Comparison of ENCODE assay signal across 9 mouse cellular contexts in genomic region chr17:31657141-31657983, GRCm38 (mm10). TPM values are rescaled to one million over a fixed set of nuclear protein-coding genes. Genes with fewer than 3 reads are reported as not detected.
DNase-seq lines count a peak whose midpoint lies in the region; ATAC-seq lines count a peak whose summit lies in the region.
"Had no signal": no experiment of that assay in that cellular context is flagged by ENCODE, and none has a peak within 500 bp of the region (broad histone marks: within the 10 kb centered on the region; RNA-seq: fewer than 3 reads in every experiment).

No protein-coding gene starts in this region.

- H3K4me2 ChIP-seq in lung, embryonic 15.5 days, result peak overlapping the region; percentile 70
- H3K4me2 ChIP-seq in embryonic facial prominence, embryonic 13.5 days, result peak overlapping the region; percentile 80
- peak overlapping the region; percentile 86 for H3K4me2 ChIP-seq in limb, embryonic 11.5 days (ENCODE audit: low read depth, severe bottlenecking)
- H3K4me2 ChIP-seq in stomach, embryonic 14.5 days (replicated peaks; ENCODE audit: low read depth, low read length), result peak overlapping the region; percentile 78

- 39% methylated on average over 12 of the region's 12 CpGs for WGBS in lung, embryonic 15.5 days
- WGBS in embryonic facial prominence, embryonic 13.5 days, result 52% methylated on average over 12 of the region's 12 CpGs
- WGBS in limb, embryonic 11.5 days, result 54% methylated on average over 12 of the region's 12 CpGs
- 50% methylated on average over 12 of the region's 12 CpGs for WGBS in stomach, embryonic 14.5 days

- no peaks in the 10 kb centered on the region for H3K9me3 ChIP-seq in lung, embryonic 15.5 days
- no peaks in the 10 kb centered on the region for H3K9me3 ChIP-seq in embryonic facial prominence, embryonic 13.5 days
- no peaks in the 10 kb centered on the region for H3K9me3 ChIP-seq in limb, embryonic 11.5 days (ENCODE audit: control insufficient read depth, low read length)
- no peaks in the 10 kb centered on the region for H3K9me3 ChIP-seq in stomach, embryonic 14.5 days (ENCODE audit: control insufficient read depth, low read depth, low read length)

- H3K9ac ChIP-seq in lung, embryonic 15.5 days, result peak overlapping the region; percentile 99
- peak overlapping the region; percentile 98 for H3K9ac ChIP-seq in embryonic facial prominence, embryonic 13.5 days
- H3K9ac ChIP-seq in limb, embryonic 11.5 days (ENCODE audit: low read length), result peak overlapping the region; percentile 98
- H3K9ac ChIP-seq in stomach, embryonic 14.5 days (replicated peaks; ENCODE audit: low read depth, low read length), result peak overlapping the region; percentile 97

- H3K4me1 ChIP-seq in lung, embryonic 15.5 days, result peaks cover 21% of the 10 kb centered on the region
- peaks cover 26% of the 10 kb centered on the region for H3K4me1 ChIP-seq in embryonic facial prominence, embryonic 13.5 days
- H3K4me1 ChIP-seq in limb, embryonic 11.5 days (ENCODE audit: control insufficient read depth, insufficient read depth, low read length), result peaks cover 4% of the 10 kb centered on the region
- peaks cover 16% of the 10 kb centered on the region; the same call in 1 of the 2 replicates for H3K4me1 ChIP-seq in stomach, embryonic 14.5 days (ENCODE audit: control insufficient read depth, insufficient read depth, low read length)

- peaks cover 36% of the 10 kb centered on the region for H3K36me3 ChIP-seq in lung, embryonic 15.5 days
- H3K36me3 ChIP-seq in embryonic facial prominence, embryonic 13.5 days, result peaks cover 33% of the 10 kb centered on the region
- peaks cover 16% of the 10 kb centered on the region for H3K36me3 ChIP-seq in limb, embryonic 11.5 days (ENCODE audit: control insufficient read depth, insufficient read depth, low read length)
- peaks cover 35% of the 10 kb centered on the region for H3K36me3 ChIP-seq in stomach, embryonic 14.5 days (ENCODE audit: control insufficient read depth, insufficient read depth, low read length)

- peak overlapping the region; percentile 77 for H3K4me3 ChIP-seq in lung, embryonic 15.5 days
- peak overlapping the region; percentile 94 for H3K4me3 ChIP-seq in embryonic facial prominence, embryonic 13.5 days
- H3K4me3 ChIP-seq in limb, embryonic 11.5 days (ENCODE audit: low read depth, low read length), result peak overlapping the region; percentile 96
- peak overlapping the region; percentile 96 for H3K4me3 ChIP-seq in stomach, embryonic 14.5 days (ENCODE audit: low read depth, low read length)

- no peak for ATAC-seq in lung, embryonic 15.5 days (ENCODE audit: borderline replicate concordance, extremely low read depth, low FRiP score, low TSS enrichment)
- no peak for ATAC-seq in embryonic facial prominence, embryonic 13.5 days (ENCODE audit: insufficient number of reproducible peaks, insufficient read depth, low FRiP score, low TSS enrichment, low read depth)
- no peak for ATAC-seq in limb, embryonic 11.5 days (ENCODE audit: insufficient number of reproducible peaks, low FRiP score, low TSS enrichment, low read depth)
- ATAC-seq in stomach, embryonic 14.5 days (ENCODE audit: insufficient number of reproducible peaks, insufficient read depth, low FRiP score, low read depth), result no peak

- no peaks in the 10 kb centered on the region for H3K27me3 ChIP-seq in lung, embryonic 15.5 days
- H3K27me3 ChIP-seq in embryonic facial prominence, embryonic 13.5 days, result no peaks in the 10 kb centered on the region
- H3K27me3 ChIP-seq in limb, embryonic 11.5 days (ENCODE audit: control insufficient read depth, insufficient read depth, low read length), result no peaks in the 10 kb centered on the region
- no peaks in the 10 kb centered on the region for H3K27me3 ChIP-seq in stomach, embryonic 14.5 days (ENCODE audit: control insufficient read depth, insufficient read depth, low read length)

- no peak overlapping the region for H3K27ac ChIP-seq in lung, embryonic 15.5 days
- no peak overlapping the region for H3K27ac ChIP-seq in embryonic facial prominence, embryonic 13.5 days
- no peak overlapping the region for H3K27ac ChIP-seq in limb, embryonic 11.5 days (replicated peaks; ENCODE audit: low read depth, low read length)
- H3K27ac ChIP-seq in stomach, embryonic 14.5 days (ENCODE audit: low read length), result peak overlapping the region; percentile 80; the same call in 1 of the 2 replicates

- no peak for DNase-seq in lung, postnatal 10 days
- no peak for DNase-seq in limb, embryonic 11.5 days (ENCODE audit: low spot score)
- DNase-seq in spleen, postnatal 4 days (ENCODE audit: low spot score in 2 of 2), result no peak
- no peak for DNase-seq in gastrocnemius, postnatal 4 days (ENCODE audit: low spot score in 2 of 2)
- DNase-seq in cerebellum, adult 11 months, result no peak

RNA-seq across cellular contexts. Expression of gene U2af1, which starts 1.3 kb away (rescaled TPM):
- polyA plus RNA-seq in lung, embryonic 15.5 days (2015; fragmentation: Nextera tagmentation; extraction: Ambion mirVana), result 332 and 360 TPM in 2 replicates
- 349 and 362 TPM in 2 replicates for polyA plus RNA-seq in embryonic facial prominence, embryonic 13.5 days (2015; fragmentation: Nextera tagmentation; extraction: Ambion mirVana)
- 230 and 242 TPM in 2 replicates for polyA plus RNA-seq in limb, embryonic 11.5 days (2014; fragmentation: Nextera tagmentation; extraction: Ambion mirVana)
- 165 and 175 TPM in 2 replicates for polyA plus RNA-seq in stomach, embryonic 14.5 days (2014; fragmentation: Nextera tagmentation; extraction: Ambion mirVana)
- 100 to 1,000 TPM; 154 to 181 TPM for total RNA-seq in gastrocnemius, postnatal 4 days (2021)

RNA-seq across cellular contexts. Expression of gene Cryaa, which starts 20.2 kb away (rescaled TPM):
- not detected in 2 replicates for polyA plus RNA-seq in lung, embryonic 15.5 days (2015; fragmentation: Nextera tagmentation; extraction: Ambion mirVana)
- 1.9 TPM in 1 of 2 replicates, not detected in the other for polyA plus RNA-seq in embryonic facial prominence, embryonic 13.5 days (2015; fragmentation: Nextera tagmentation; extraction: Ambion mirVana)
- not detected in 2 replicates for polyA plus RNA-seq in limb, embryonic 11.5 days (2014; fragmentation: Nextera tagmentation; extraction: Ambion mirVana)
- not detected in 2 replicates for polyA plus RNA-seq in stomach, embryonic 14.5 days (2014; fragmentation: Nextera tagmentation; extraction: Ambion mirVana)
- total RNA-seq in gastrocnemius, postnatal 4 days (2021), result not detected

RNA-seq across cellular contexts. Expression of gene Cbs, which starts 20.3 kb away (rescaled TPM):
- 3.2 and 3.6 TPM in 2 replicates for polyA plus RNA-seq in lung, embryonic 15.5 days (2015; fragmentation: Nextera tagmentation; extraction: Ambion mirVana)
- 2.9 and 4.3 TPM in 2 replicates for polyA plus RNA-seq in embryonic facial prominence, embryonic 13.5 days (2015; fragmentation: Nextera tagmentation; extraction: Ambion mirVana)
- polyA plus RNA-seq in limb, embryonic 11.5 days (2014; fragmentation: Nextera tagmentation; extraction: Ambion mirVana), result 1.5 and 3.8 TPM in 2 replicates
- 1.3 and 3.6 TPM in 2 replicates for polyA plus RNA-seq in stomach, embryonic 14.5 days (2014; fragmentation: Nextera tagmentation; extraction: Ambion mirVana)
- 1 to 10 TPM in 1 of 2 experiments, under 1 TPM in 1; 0.64 to 1.4 TPM for total RNA-seq in gastrocnemius, postnatal 4 days (2021)
- total RNA-seq: neutrophil, adult 5-6 weeks had no signal
